Mouse (Mus musculus) liver, embryonic 16.5 days (tissue): ENCODE measurements around the gene Pdia5. TPM values are rescaled to one million over a fixed set of nuclear protein-coding genes. Genes with fewer than 3 reads are reported as not detected.

Experiments used
- ATAC-seq: fragments of 200-750 bp; cut with Nextera tagmentation; 2 replicates; pipeline ENCODE4 v1.8.0; 2017; ENCODE audit warnings: low read depth, mild to moderate bottlenecking, moderate number of reproducible peaks, moderate library complexity
- H3K27ac ChIP-seq: fragments of 300-500 bp; sonication (generic); 2 replicates; pipeline ENCODE4 v1.5.1; 2014; ENCODE audit warnings: mild to moderate bottlenecking, low read length
- H3K27me3 ChIP-seq: fragments of 300-500 bp; sonication (generic); 2 replicates; pipeline ENCODE4 v1.6.1; 2014; ENCODE audit warnings: low read depth, low read length, mixed read lengths; ENCODE audit not compliant: control insufficient read depth, insufficient read depth
- H3K36me3 ChIP-seq: fragments of 300-500 bp; sonication (generic); 2 replicates; pipeline ENCODE4 v1.6.1; 2014; ENCODE audit warnings: mild to moderate bottlenecking; ENCODE audit not compliant: control insufficient read depth, insufficient read depth
- H3K4me1 ChIP-seq: fragments of 300-500 bp; sonication (generic); 2 replicates; pipeline ENCODE4 v1.6.1; 2014; ENCODE audit warnings: low read depth, low read length, mixed read lengths; ENCODE audit not compliant: control insufficient read depth
- H3K4me2 ChIP-seq: fragments of 300-500 bp; sonication (generic); 2 replicates; pipeline ENCODE4 v1.6.1; 2014; ENCODE audit warnings: low read depth, low read length, mixed read lengths
- H3K4me3 ChIP-seq: fragments of 300-500 bp; sonication (generic); 2 replicates; pipeline ENCODE4 v1.5.1; 2014; ENCODE audit warnings: low read depth, mild to moderate bottlenecking, low read length
- H3K9ac ChIP-seq: fragments of 300-500 bp; sonication (generic); 2 replicates; pipeline ENCODE4 v1.6.1; 2014; ENCODE audit warnings: low read depth, low read length
- H3K9me3 ChIP-seq: fragments of 300-500 bp; sonication (generic); replicated peaks from 2 replicates; pipeline ENCODE4 v1.6.1; 2016; ENCODE audit warnings: low read length; ENCODE audit not compliant: control insufficient read depth
- WGBS: fragments of 180-500 bp; shearing (Covaris S2); extraction: QIAGEN DNeasy Blood & Tissue Kit; methylation state at CpG from one replicate; pipeline ENCODE4 v1.1.7; 2014; ENCODE audit not compliant: insufficient replicate concordance; 5-methylcytosine and 5-hydroxymethylcytosine counted together
- polyA plus RNA-seq: library from polyadenylated mRNA; unstranded; fragments of >200 nt; fragmentation: Nextera tagmentation; extraction: Ambion mirVana; gene quantifications from 2 replicates; pipeline ENCODE4 v1.2.1, GENCODE M21; 2015

The Pdia5 gene
- polyA plus RNA-seq, 1 experiment from 2014 or later: 63.8 TPM

DNA sequence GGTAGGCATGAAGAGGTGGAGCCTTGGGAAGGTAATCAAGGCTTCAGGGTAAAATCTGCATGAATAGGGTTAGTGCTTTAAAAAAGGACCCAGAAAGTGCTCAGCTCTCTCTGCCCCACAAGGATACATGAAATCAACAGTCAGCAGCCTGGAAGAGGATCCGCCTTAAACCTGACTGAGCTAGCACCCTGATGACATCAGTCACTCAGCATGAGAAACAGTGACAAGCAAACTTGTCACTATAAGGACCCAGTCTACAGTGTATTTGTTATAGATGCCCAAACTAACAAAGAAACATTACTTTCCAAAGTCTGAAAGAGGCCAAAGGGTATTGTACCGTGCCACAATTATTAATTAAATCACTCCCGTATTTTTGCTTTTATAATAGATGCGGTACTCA is 2.9 kb downstream of the Pdia5 start:
- Histone ChIP-seq H3K36me3 (no peaks in the 10 kb centered on the region), H3K27ac (no peak overlapping the region), H3K9ac (no peak overlapping the region), H3K4me2 (no peak overlapping the region), H3K27me3 (0 out of 2 replicates have a peak, but pooled peaks cover 3% of the 10 kb centered on the region), H3K9me3 (no peaks in the 10 kb centered on the region), H3K4me1 (peaks cover 3% of the 10 kb centered on the region; the same call in 1 of the 2 replicates), H3K4me3 (no peak overlapping the region)
- ATAC-seq: no peak
- 70% methylated on average over 4 of the region's 4 CpGs for WGBS

- 0 out of 2 replicates have a peak, but pooled peaks cover 3% of the 10 kb centered on the region for H3K27me3 ChIP-seq
- H3K4me3 ChIP-seq: no peak overlapping the region
These were observed 3.6 kb downstream of the Pdia5 start for GRCm38 (mm10) chr16:35487056-35487455.

GRCm38 (mm10) chr16:35485711-35486110 is 5.0 kb downstream of the Pdia5 start:
- Histone ChIP-seq H3K27me3 (0 out of 2 replicates have a peak, but pooled peaks cover under 1% of the 10 kb centered on the region), H3K9ac (no peak overlapping the region), H3K27ac (no peak overlapping the region), H3K4me2 (no peak overlapping the region), H3K4me3 (no peak overlapping the region), H3K9me3 (no peaks in the 10 kb centered on the region), H3K4me1 (peaks cover 3% of the 10 kb centered on the region; the same call in 1 of the 2 replicates), H3K36me3 (no peaks in the 10 kb centered on the region)
- 73% methylated on average over 9 of the region's 9 CpGs for WGBS
- ATAC-seq: no peak

More at GRCm38 (mm10) chr16:35487056-35487455, 3.6 kb downstream of the Pdia5 start:
- Histone ChIP-seq H3K4me1 (peaks cover 3% of the 10 kb centered on the region; the same call in 1 of the 2 replicates), H3K9ac (no peak overlapping the region), H3K36me3 (no peaks in the 10 kb centered on the region), H3K4me2 (no peak overlapping the region), H3K9me3 (no peaks in the 10 kb centered on the region), H3K27ac (no peak overlapping the region)
- ATAC-seq: no peak
- WGBS: 43% methylated on average over 4 of the region's 4 CpGs

DNA sequence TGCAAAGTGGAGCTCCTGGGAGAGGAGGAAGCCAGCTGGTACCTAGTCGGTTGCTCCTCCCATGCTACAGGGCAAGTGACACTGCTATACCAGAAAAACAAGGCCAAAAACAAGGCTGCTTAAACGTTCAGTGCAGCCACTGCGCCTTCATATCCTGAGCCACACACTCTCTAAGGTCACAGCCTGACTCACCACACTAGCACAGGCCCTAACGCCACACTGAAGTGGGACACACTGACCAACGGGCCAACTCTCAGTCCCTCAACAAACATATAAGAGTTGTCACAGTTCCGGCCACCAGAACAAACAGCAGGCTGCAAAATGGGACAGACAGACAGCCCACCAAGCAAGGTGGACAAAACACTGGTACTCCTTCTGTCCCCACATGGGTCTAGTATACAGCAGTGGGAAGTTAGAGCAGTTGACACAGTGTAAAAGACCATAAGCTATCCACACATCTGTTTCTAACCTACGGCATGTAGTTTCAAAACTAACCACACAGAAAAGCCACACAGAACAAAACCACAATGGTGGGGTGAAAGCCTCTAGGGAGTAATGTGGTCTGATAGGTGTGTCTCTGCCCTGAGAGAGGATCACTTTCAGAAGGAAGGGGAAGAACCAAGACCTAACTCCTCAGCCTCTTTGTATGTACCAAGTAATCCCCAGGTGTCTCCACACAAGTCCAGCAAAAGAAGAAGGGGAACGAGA is 6.0 kb downstream of the Pdia5 start:
- Histone ChIP-seq H3K4me2 (no peak overlapping the region), H3K9me3 (no peaks in the 10 kb centered on the region), H3K36me3 (no peaks in the 10 kb centered on the region), H3K4me1 (peaks cover 3% of the 10 kb centered on the region; the same call in 1 of the 2 replicates), H3K9ac (no peak overlapping the region), H3K27ac (no peak overlapping the region), H3K27me3 (no peaks in the 10 kb centered on the region), H3K4me3 (no peak overlapping the region)
- ATAC-seq: no peak
- 37% methylated on average over 8 of the region's 8 CpGs for WGBS

DNA sequence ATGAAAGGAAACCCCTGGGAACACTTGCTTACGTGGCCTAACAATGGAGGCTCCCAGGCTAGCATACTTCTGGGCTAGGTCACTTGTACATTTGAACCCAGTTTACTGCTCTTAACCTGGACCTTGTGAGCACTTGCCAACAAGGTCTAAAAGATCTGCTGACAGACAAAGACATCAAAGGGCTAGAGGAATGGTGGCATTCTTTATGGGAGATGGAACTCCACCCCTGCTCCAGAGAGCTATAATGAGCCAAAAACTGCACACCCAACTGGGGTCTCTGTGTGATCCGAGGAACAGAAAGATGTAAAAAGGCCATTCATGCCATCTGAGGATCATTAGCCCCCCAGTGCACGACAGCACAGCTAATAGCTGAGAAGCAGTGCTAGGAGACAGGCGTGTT is 6.6 kb downstream of the Pdia5 start:
- Histone ChIP-seq H3K9me3 (no peaks in the 10 kb centered on the region), H3K4me3 (no peak overlapping the region), H3K4me1 (peaks cover 3% of the 10 kb centered on the region; the same call in 1 of the 2 replicates), H3K27me3 (no peaks in the 10 kb centered on the region), H3K9ac (no peak overlapping the region), H3K27ac (no peak overlapping the region), H3K4me2 (no peak overlapping the region), H3K36me3 (no peaks in the 10 kb centered on the region)
- no peak for ATAC-seq
- 62% methylated on average over 4 of the region's 4 CpGs for WGBS

DNA sequence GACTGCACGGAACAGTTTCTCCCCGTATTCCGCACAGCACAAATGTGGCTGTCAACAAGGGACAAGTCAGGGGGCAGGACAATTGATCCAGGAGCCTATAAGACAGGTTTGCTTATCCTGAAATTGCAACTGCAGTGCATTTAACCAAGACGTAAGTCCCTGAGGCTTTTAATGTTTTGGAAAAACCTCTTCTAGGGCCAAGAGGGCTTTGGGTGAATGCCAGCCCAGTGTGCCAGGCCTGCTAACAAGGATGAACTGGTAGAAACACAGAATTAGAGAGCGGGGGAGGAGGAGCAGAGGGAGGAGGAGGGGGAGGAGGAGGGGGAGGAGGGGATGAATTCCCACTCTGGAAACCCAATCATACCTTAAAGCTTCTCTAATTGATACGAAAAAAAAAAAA is 11.4 kb downstream of the Pdia5 start:
- Histone ChIP-seq H3K9me3 (no peaks in the 10 kb centered on the region), H3K36me3 (no peaks in the 10 kb centered on the region), H3K9ac (no peak overlapping the region), H3K4me3 (no peak overlapping the region), H3K4me2 (no peak overlapping the region), H3K27me3 (no peaks in the 10 kb centered on the region), H3K4me1 (no peaks in the 10 kb centered on the region; the same call in 1 of the 2 replicates), H3K27ac (no peak overlapping the region)
- 64% methylated on average over 6 of the region's 6 CpGs for WGBS
- ATAC-seq: no peak

DNA sequence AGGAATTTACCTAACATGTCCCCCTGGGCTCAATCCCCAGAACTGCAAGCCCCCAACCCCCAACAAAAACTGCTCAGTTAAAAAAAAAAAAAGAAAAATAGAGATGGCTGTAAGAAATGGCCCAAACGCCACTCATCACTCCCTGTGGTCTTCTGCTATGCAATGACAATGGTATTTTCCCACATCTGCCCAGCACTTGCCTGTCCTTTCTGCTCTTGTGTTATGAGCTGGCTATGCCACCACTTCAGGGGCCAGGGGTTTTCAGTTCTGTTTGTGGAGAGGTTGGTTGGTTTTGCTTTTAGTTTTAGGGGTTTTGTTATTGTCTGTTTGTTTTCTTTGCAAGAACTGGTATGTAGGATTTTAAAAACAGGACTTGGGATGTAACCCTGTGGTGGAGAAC is 13.4 kb downstream of the Pdia5 start:
- Histone ChIP-seq H3K9ac (no peak overlapping the region), H3K27ac (no peak overlapping the region), H3K27me3 (no peaks in the 10 kb centered on the region), H3K9me3 (no peaks in the 10 kb centered on the region), H3K36me3 (no peaks in the 10 kb centered on the region), H3K4me3 (no peak overlapping the region), H3K4me2 (no peak overlapping the region), H3K4me1 (no peaks in the 10 kb centered on the region)
- WGBS: 54% methylated on average over 1 of the region's 1 CpGs
- no peak for ATAC-seq

GRCm38 (mm10) chr16:35472569-35473275 is 18.0 kb downstream of the Pdia5 start:
- Histone ChIP-seq H3K27me3 (no peaks in the 10 kb centered on the region), H3K4me3 (no peak overlapping the region), H3K4me2 (no peak overlapping the region), H3K27ac (no peak overlapping the region), H3K4me1 (no peaks in the 10 kb centered on the region), H3K36me3 (no peaks in the 10 kb centered on the region), H3K9me3 (no peaks in the 10 kb centered on the region), H3K9ac (no peak overlapping the region)
- 74% methylated on average over 14 of the region's 14 CpGs for WGBS
- ATAC-seq: no peak
